Mouse (Mus musculus) heart, embryonic 11.5 days (tissue): Measurements from ENCODE around the gene Abcb11. TPM values are rescaled to one million over a fixed set of nuclear protein-coding genes. Genes with fewer than 3 reads are reported as not detected.
"Not testable (repeated sequence)": the region's sequence is repeated elsewhere in the genome, so short reads cannot be mapped to it uniquely, and the experiment has no call there.

ENCODE experiments used
- ATAC-seq: fragments of 200-750 bp; cut with Nextera tagmentation; replicated peaks from 2 replicates; pipeline ENCODE4 v1.8.0; 2017; ENCODE audit warnings: moderate library complexity; ENCODE audit not compliant: insufficient number of reproducible peaks, low FRiP score, low TSS enrichment
- H3K27ac ChIP-seq: fragments of 300-500 bp; sonication (generic); 2 replicates; pipeline ENCODE4 v1.5.1; 2014; ENCODE audit warnings: mild to moderate bottlenecking, low read depth, low read length
- H3K27me3 ChIP-seq: fragments of 300-500 bp; sonication (generic); 2 replicates; pipeline ENCODE4 v1.6.1; 2014; ENCODE audit warnings: mild to moderate bottlenecking, low read length, mixed read lengths; ENCODE audit not compliant: control insufficient read depth, insufficient read depth
- H3K36me3 ChIP-seq: fragments of 300-500 bp; sonication (generic); 2 replicates; pipeline ENCODE4 v1.6.1; 2014; ENCODE audit warnings: mild to moderate bottlenecking, low read length, moderate library complexity, mixed read lengths; ENCODE audit not compliant: control insufficient read depth, insufficient read depth
- H3K4me1 ChIP-seq: fragments of 300-500 bp; sonication (generic); 2 replicates; pipeline ENCODE4 v1.6.1; 2014; ENCODE audit warnings: low read length; ENCODE audit not compliant: control insufficient read depth, insufficient read depth
- H3K4me2 ChIP-seq: fragments of 300-500 bp; sonication (generic); 2 replicates; pipeline ENCODE4 v1.6.1; 2014; ENCODE audit warnings: mild to moderate bottlenecking, moderate library complexity
- H3K4me3 ChIP-seq: fragments of 300-500 bp; sonication (generic); 2 replicates; pipeline ENCODE4 v1.5.1; 2014; ENCODE audit warnings: low read depth, low read length
- H3K9ac ChIP-seq: fragments of 300-500 bp; sonication (generic); 2 replicates; pipeline ENCODE4 v1.6.1; 2014; ENCODE audit warnings: mild to moderate bottlenecking, low read depth, low read length, moderate library complexity
- H3K9me3 ChIP-seq: fragments of 300-500 bp; sonication (generic); replicated peaks from 2 replicates; pipeline ENCODE4 v1.6.1; 2016; ENCODE audit warnings: low read length; ENCODE audit not compliant: control insufficient read depth
- WGBS: fragments of 180-500 bp; shearing (Covaris S2); extraction: QIAGEN DNeasy Blood & Tissue Kit; methylation state at CpG from one replicate; pipeline ENCODE4 v1.1.7; 2014; ENCODE audit not compliant: insufficient replicate concordance; 5-methylcytosine and 5-hydroxymethylcytosine counted together
- polyA plus RNA-seq: library from polyadenylated mRNA; unstranded; fragments of >200 nt; fragmentation: Nextera tagmentation; extraction: Ambion mirVana; gene quantifications from 2 replicates; pipeline ENCODE4 v1.2.1, GENCODE M21; 2014

The Abcb11 gene
- polyA plus RNA-seq, 1 experiment from 2014 or later, result not detected

DNA sequence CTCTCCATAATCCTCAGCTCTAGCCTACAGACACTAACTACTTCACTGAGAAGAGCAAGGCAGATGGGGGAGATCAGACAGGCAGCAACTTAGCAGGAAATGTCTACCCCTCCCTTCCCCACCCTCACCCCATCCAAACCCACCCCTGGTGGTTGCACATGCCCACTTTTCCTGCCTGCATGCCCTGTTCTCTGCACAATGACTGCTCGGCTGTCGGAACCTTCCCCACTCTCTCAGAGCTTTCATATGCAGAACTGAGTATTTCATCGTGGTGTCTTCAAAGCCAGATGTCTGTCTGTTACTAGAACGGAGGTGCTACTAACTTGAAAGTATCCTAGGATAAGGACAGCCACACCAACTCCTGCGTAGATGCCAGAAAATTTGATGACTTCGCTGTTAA is 34.3 kb downstream of the Abcb11 start:
- Histone ChIP-seq H3K27ac (no peak overlapping the region), H3K9me3 (no peaks in the 10 kb centered on the region), H3K4me1 (no peaks in the 10 kb centered on the region), H3K9ac (no peak overlapping the region), H3K4me2 (no peak overlapping the region), H3K4me3 (no peak overlapping the region), H3K27me3 (no peaks in the 10 kb centered on the region), H3K36me3 (no peaks in the 10 kb centered on the region)
- WGBS, result 70% methylated on average over 6 of the region's 6 CpGs
- no peak for ATAC-seq

DNA sequence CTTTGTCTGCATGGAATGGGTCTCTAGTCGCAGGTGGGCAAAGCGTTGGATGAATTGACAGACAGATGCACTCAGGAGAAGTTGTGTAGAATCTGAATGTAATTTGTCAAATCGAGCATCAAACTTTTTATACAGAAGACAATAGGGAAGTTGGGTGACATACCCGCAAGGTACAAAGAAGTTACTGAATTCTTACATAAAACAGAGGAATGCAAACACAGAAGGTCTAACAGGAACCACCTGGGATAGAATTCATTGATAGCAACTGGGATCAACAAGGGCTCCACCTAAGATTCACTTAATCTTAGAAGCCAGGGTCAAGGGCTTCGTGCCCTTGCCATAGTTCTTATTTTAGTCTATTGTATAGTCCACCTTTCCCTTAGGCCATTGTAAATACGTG is 41.8 kb downstream of the Abcb11 start:
- 82% methylated on average over 5 of the region's 6 CpGs for WGBS
- not testable (repeated sequence) for H3K4me2 ChIP-seq, H3K9me3 ChIP-seq, H3K27ac ChIP-seq, H3K4me1 ChIP-seq, H3K4me3 ChIP-seq, H3K27me3 ChIP-seq, H3K36me3 ChIP-seq, ATAC-seq, H3K9ac ChIP-seq

DNA sequence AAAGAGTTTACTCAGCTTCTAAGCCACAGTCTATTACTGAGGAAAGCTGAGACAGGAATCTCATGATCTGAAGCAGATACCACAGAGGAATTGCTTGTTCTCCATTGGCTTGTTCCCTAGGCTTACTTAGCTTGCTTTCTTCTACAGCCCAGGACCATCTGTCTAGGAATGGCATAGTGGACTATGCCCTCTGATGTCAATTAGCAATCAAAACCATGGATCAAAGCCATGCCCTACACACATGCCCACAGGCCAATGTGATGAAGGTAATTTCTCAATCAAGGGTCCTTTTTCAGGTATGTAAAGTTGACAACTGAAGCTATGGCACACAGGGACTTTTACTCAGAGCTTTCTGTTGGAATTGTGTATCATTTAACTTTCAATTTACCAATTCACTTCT is 47.9 kb downstream of the Abcb11 start:
- no peak for ATAC-seq
- H3K27me3 ChIP-seq, result no peaks in the 10 kb centered on the region
- no peaks in the 10 kb centered on the region for H3K4me1 ChIP-seq
- H3K36me3 ChIP-seq, result no peaks in the 10 kb centered on the region
- H3K4me3 ChIP-seq, result no peak overlapping the region
- no peak overlapping the region for H3K4me2 ChIP-seq
- H3K9ac ChIP-seq, result no peak overlapping the region
- no peaks in the 10 kb centered on the region for H3K9me3 ChIP-seq
- H3K27ac ChIP-seq, result no peak overlapping the region

DNA sequence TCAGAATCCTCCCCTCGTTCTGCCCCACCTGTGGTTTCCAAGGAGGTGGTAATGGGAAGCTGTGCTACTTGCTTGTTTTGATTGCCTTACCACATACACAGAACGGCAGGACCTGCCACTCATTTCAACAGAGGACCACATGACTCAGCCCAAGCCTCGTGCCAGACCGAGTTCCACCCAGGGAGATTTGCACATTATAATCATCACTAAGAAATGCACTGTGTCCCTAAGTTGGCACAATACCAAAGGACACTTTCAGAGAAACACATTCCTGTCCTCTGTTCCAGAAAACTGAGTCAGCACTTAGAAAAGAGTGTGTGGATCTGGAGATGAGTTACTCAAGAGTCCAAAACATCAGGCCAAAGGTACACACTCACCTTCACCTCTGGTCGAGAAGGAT is 53.4 kb downstream of the Abcb11 start:
- no peak for ATAC-seq
- Histone ChIP-seq H3K4me2 (no peak overlapping the region), H3K27me3 (no peaks in the 10 kb centered on the region), H3K27ac (no peak overlapping the region), H3K4me3 (no peak overlapping the region), H3K36me3 (no peaks in the 10 kb centered on the region), H3K4me1 (no peaks in the 10 kb centered on the region), H3K9me3 (no peaks in the 10 kb centered on the region), H3K9ac (no peak overlapping the region)
- 59% methylated on average over 5 of the region's 5 CpGs for WGBS

DNA sequence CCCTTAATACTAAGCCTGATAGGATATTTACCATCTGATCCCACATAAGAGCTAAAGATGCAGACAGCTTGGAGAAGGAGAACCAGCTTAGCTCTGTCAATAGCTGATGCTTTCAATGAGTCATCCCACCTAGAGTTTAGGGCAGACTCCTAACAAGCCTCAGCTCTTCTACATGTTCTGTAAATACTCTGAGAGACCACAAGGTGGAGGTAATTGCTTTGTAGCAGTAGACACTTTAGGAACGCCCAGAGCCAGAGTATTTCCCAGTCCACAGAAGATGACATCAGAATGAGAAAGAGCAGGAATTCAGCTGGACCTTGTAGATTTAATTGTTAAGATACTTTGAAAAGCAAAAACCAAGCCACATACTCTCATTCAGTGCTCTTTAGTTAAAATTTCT is 66.5 kb downstream of the Abcb11 start:
- no peak for ATAC-seq
- Histone ChIP-seq H3K4me1 (no peaks in the 10 kb centered on the region), H3K4me2 (no peak overlapping the region), H3K27me3 (no peaks in the 10 kb centered on the region), H3K9ac (no peak overlapping the region), H3K9me3 (no peaks in the 10 kb centered on the region), H3K36me3 (no peaks in the 10 kb centered on the region), H3K4me3 (no peak overlapping the region), H3K27ac (no peak overlapping the region)
- WGBS, result 12% methylated on average over 1 of the region's 1 CpGs

DNA sequence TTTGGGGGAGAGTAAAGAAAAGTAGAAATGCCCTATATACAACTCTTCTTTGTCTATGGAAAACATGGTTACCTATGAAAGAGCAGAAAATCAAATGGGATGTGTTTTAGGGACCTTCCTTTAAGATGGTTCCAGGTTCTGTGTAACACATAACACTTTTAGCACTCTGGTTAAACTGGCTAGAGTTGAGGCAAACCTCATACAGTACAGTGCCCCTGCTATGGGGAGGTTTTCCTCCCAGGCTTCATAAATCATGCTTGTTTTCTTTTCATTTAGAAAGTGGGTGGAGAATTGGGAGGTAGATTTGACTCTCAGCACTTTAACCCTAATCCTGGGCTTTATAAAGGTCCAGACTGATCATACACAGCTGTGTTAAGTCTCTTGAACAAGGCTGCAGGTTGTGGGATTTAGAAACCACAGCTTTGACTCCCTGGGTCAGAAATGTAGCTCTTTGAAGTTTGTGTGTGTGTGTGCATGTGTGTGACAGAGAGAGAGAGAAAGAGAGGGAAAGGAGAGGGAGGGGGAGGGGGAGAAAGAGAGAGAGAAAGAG is 78.3 kb downstream of the Abcb11 start:
- H3K4me1 ChIP-seq, result no peaks in the 10 kb centered on the region
- no peak overlapping the region for H3K4me2 ChIP-seq
- H3K36me3 ChIP-seq, result no peaks in the 10 kb centered on the region
- H3K4me3 ChIP-seq, result no peak overlapping the region
- no peaks in the 10 kb centered on the region for H3K9me3 ChIP-seq
- no peak for ATAC-seq
- H3K27ac ChIP-seq, result no peak overlapping the region
- H3K27me3 ChIP-seq, result no peaks in the 10 kb centered on the region
- H3K9ac ChIP-seq, result no peak overlapping the region

DNA sequence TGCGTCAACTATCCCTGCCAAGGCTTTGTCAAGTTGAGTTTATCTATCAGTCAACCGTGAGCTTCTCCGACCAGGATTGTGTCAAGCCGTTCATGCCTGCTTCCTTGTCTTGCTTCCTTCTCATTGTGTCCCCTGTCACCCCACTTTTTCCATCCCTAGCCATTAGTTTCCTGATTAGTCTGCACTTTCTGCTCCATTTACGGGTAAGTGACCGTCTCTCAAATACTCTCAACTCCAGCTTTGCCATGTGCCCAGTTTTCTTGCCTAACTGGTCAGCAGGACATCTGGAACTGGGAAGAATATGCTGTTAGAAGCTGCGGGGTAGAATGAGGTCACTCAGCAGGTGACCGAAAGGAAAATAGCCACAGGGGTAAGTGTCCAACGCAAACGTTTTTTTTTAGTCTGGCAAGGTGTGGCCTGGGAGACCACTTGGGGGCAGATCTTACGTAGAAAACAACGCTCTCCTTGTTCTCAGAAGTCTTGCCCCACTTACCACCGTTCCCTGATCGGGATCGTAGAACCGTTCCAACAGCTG is 94.1 kb downstream of the Abcb11 start:
- Histone ChIP-seq H3K27me3 (no peaks in the 10 kb centered on the region), H3K4me1 (no peaks in the 10 kb centered on the region), H3K4me3 (no peak overlapping the region), H3K9ac (no peak overlapping the region), H3K27ac (no peak overlapping the region), H3K4me2 (no peak overlapping the region), H3K36me3 (no peaks in the 10 kb centered on the region), H3K9me3 (no peaks in the 10 kb centered on the region)
- no peak for ATAC-seq
- WGBS, result 65% methylated on average over 16 of the region's 16 CpGs

DNA sequence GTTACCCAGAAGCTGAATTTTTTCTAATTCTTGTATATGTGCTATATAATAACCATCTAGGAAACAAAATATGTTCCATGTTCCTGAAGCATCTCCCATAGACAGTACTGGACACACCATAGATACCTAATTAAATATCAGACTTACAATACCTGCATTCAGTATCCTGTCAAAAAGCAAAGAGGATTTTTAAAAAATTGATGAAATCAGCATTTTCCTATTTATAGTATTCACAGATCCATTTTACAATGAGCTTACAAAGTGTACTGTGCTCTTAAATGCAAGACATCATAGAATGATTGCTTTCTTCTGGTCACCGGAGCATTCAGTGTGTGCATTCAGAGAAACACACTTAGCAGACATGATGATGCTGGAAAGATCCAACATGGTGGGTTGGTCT is 95.3 kb downstream of the Abcb11 start:
- Histone ChIP-seq H3K27ac (no peak overlapping the region), H3K9ac (no peak overlapping the region), H3K36me3 (no peaks in the 10 kb centered on the region), H3K4me1 (no peaks in the 10 kb centered on the region), H3K4me2 (no peak overlapping the region), H3K9me3 (no peaks in the 10 kb centered on the region), H3K27me3 (no peaks in the 10 kb centered on the region), H3K4me3 (no peak overlapping the region)
- 88% methylated on average over 1 of the region's 1 CpGs for WGBS
- no peak for ATAC-seq

DNA sequence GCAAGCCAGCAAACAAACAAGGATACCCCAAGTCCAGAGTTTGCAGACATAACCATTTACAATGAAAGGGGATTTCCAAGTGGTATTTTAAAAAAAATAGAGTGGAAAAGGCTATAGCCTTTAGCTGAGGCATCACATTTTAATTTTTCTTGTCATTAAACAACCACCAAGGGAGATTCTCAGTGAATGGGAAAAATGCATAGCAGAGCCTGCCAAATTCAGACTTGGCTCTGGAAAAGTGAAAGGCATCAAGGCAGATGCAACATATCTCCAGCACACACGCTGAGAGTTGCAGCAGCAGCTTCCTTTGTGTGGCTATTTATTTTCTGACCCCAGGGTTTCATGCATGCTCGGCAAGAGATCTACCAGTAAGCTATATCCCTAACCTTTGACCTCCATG is 97.5 kb downstream of the Abcb11 start:
- Histone ChIP-seq H3K27me3 (no peaks in the 10 kb centered on the region), H3K27ac (no peak overlapping the region), H3K9me3 (no peaks in the 10 kb centered on the region), H3K9ac (no peak overlapping the region), H3K4me1 (no peaks in the 10 kb centered on the region), H3K36me3 (no peaks in the 10 kb centered on the region), H3K4me3 (no peak overlapping the region), H3K4me2 (no peak overlapping the region)
- ATAC-seq, result no peak
- 43% methylated on average over 2 of the region's 2 CpGs for WGBS
